Mouse (Mus musculus): ENCODE results near the gene Lhx2.

- no peak for TF ChIP-seq POLR2A (IDR thresholded peaks at IDR 0.05; ENCODE audit: insufficient read length, low read depth)
- TF ChIP-seq USF1 (IDR thresholded peaks at IDR 0.05; ENCODE audit: low read depth), result no peak
- peak; percentile 86 for TF ChIP-seq TCF12 (IDR thresholded peaks at IDR 0.05; ENCODE audit: insufficient read depth, poor library complexity, severe bottlenecking)
- TF ChIP-seq POLR2AphosphoS2 (IDR thresholded peaks at IDR 0.05; ENCODE audit: insufficient read length, low read depth), result no peak
- TF ChIP-seq MAX (IDR thresholded peaks at IDR 0.05; ENCODE audit: low read depth), result no peak
- no peak for TF ChIP-seq E2F4 (IDR thresholded peaks at IDR 0.05; ENCODE audit: insufficient read depth)
- peak; percentile 73 to 93 (median 92) for TF ChIP-seq MYOD1 (IDR thresholded peaks at IDR 0.05; ENCODE audit: control insufficient read depth in 1 of 3, insufficient read length in 2 of 3, low read depth in 2 of 3)
Observed at GRCm38 (mm10) chr2:38394977-38395868, 56.1 kb downstream of the Lhx2 start.
